Mouse (Mus musculus) testis, postnatal 10 days (tissue): ENCODE measurements around the gene Hes2.
A peak's percentile ranks its signal among the peaks of the same experiment; 100 is the strongest.

Source experiments
- DNase-seq: peaks from one replicate; pipeline ENCODE4 v3.0.0; 2021; ENCODE audit warnings: low spot score

The Hes2 gene

DNA sequence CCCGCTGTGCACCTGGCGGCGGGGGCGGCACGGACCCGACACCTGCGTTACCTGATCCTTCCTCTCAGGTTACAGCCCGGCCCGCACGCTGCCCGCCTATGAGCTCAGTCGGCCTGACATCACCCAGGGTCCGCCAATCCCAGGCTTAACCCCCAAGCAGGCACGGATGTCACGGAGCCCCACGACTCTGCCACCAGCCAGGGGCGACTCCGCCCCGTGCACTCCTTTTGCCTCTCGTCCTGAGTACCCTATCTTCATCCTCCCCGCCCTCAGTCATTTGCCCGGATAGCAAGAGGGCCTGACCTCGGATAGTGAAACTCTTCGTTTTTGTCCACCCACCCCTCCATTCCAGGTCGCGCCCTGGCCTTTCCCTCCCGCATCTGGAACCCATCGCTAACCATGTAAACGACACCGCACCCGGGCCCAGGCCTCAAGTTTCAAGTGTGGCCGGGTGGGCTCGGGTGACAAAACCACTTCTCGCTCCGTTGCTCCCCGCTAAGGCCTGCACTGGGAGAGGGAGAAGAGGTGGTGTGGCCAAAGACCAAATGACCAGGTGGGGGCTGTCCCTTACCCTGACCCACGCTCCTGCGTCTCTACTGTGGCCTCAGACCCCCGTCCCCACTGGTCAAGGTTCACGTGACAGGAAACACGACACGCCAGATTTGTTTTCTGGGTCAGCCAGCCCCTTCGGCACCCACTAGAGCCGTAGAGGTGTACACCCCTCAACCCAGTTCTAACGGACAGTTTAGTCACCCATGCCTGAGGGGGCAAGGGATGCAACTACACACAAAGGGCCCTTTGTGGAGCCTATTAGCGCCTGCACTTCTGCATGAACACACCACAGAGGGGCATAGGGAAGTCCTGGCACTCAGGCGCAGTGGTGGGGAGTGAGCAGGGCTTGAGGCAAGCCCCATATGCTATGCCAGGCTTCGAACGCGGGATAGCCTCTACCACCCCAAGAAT is 26.6 kb upstream of the Hes2 start:
- no peak for DNase-seq

DNA sequence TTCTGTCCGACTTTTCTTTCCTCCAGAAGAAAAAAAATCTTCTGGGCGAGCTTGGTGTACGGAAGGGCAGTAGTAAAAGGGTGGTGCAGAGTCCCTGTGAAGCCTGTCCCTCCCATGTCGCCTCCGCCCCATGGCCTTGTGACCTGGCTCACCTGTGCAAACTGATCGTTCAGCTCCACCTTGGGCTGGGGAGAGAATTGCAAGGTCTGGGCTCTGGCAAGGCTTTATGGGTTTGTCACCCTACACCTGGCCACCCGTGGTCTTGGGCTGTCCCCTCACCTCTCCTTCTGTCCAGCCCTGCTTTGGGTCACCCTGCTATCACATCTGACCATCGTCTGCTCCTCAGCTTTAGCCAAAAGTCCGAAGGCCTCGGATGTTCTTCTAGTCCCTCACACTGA is 25.9 kb upstream of the Hes2 start:
- no peak for DNase-seq

DNA sequence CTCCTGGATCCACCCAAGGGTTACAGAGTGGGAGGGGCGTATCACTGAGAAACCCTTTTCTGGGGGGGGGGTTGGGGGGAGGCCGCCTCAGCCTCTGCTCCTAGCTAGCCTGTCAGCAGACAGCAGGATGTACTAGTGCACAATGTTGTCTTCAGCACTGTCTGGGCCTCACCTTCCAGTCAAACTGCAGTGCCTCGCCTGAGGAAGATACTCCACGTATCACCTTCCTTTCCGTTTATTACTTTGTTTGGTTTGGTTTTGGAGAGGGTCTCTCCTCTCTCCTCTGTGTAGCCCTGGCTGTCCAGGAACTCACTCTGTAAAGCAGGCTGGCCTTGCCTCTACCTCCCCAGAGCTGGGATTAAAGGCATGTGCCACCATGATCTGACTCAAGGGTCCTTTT is 25.5 kb upstream of the Hes2 start:
- DNase-seq, result no peak

DNA sequence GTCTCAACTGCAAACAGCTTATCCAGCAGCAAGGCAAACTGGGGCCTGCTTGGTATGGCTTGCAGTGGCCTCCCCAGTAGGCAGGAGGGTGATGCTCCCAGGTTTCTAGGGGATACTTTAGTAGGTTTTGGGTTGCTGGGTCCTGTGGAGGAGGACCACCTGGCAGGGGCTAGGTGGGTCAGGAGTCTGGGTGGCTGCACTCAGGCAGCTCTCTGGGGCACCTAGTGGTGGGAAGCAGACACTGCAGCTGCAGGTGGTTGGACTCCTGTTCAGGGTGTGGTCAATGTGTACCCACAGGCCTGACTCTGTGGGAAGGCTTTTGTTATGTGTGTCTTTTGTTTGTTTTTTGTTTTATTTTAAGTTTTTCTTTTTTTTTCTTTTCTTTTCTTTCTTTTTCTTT is 24.2 kb upstream of the Hes2 start:
- peak; percentile 70 for DNase-seq

DNA sequence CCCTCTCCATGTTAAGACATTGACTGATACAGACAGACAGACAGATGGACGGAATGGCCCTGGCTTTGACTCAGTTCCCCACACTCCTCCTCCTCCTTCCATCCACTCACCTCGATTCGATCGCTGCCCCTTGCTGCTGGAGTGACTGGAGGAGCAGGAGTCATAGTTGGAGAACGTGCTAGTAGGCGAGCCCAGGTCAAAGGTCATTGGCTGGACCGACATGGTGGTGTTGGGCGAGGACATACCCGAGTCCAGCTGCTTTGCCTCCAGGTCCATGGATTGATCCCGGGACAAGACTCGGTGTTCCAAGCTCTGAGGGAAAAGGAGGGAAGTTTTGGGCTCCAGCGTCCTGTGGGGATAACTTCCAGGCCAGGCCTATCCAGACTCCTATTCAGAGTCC is 23.3 kb upstream of the Hes2 start:
- no peak for DNase-seq

DNA sequence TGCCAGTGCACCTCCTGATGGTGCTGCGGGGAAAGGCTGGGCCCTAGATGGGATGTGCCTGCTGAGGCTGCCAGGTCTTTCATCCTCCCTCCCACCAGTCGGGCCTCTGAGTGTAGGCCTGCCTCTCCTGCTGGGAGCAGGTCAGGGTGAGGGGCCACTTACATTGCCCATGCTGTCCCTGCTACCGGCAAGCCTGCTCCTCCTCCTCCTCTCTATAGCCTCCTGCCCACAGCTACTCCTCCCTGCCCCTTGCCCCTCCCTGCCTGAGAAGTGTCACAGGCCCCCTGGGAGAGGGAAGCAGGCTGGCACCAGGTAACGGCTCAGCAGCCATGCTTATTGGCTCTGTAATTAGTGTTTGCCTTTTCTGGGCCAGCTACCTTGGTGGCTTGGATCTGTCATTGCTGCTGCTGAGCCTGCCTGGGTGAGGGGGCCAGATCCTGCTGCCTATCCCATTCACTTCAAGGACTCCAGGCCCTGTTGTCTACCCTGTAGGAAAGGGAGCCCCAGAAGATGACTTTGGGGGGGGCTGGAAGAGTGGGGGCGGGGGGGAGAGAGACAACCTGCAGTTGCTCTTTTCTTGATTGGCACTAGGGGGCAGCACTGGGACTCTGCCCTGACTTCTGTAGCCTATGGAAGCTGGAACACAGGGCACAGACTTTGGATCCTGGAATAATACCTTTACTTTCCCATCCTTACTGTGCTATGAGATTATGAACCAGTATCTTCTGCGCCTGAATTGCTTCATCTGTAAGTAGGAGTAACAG is 22.4 kb upstream of the Hes2 start:
- DNase-seq, result no peak

DNA sequence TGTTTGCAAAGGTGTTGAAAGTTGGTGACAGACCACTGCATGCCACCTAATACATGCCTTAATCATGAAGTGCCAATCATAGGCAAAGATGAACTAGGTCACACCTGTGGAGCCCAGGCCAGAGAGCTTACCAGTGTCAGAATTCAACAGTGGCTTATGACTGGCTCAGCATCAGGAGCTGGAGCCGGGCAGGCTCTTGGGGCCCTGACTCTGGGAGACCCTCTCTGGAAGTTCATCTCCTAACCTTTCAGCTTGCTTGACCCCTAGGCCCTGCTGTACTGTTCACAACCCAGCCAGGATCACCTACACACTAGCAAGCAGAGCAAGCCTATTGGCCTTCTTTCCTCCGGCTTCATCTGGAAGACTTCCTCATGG is 21.8 kb upstream of the Hes2 start:
- DNase-seq, result no peak

DNA sequence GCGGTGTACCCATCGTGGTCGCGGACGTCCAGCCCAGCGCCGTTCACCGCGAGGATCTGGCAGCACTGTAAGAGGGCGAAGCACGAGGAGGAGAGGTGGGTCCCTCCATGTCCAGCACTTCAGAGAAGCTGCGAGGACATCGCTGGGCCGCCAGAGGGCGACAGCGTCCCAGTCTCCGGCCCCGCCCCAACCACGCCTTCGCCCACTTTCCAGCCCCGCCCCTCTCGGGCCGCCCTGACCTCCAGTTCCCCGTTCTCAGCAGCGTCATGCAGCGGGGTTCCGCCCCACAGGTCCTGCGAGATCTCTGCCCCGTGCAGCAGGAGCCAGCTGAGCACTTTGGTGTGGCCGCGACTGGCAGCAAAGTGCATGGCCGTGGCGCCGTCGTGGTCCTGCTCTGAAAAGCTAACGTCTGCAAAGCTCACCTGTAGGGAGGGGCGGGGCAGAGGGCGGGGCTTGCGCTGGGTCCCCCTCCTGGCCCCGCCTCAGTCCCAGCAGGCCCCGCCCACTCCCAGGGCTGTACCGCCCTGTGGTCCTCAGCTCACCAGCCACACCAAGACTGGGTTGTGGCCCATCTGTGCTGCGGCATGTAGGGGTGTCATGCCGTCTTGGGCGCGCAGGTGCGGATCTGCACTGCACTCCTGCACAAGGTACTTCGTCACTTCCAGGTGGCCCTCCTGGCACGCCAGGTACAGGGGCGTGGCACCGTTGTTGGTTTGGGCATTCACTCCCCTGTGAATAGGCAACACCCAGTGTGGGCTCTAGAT is 20.0 kb upstream of the Hes2 start:
- peak; percentile 96 for DNase-seq

DNA sequence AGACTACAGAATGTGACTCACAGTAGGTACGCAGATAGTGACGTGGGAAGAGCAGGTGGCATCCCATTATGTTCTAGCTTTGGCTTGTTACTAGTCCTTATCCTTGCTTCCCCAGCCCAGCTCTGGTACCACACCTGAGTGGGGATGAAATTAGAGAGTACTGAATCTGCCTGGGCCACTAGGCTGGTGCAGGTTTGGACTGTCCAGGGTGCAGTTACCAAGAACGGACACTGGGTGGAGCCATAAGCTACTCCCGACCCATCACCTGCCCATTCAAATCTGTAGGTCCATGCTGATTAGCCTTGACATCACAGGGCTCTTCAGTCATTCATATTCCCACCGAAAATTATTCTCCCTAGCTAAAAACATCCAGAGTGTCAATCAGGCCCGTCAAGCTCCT is 18.2 kb upstream of the Hes2 start:
- no peak for DNase-seq

DNA sequence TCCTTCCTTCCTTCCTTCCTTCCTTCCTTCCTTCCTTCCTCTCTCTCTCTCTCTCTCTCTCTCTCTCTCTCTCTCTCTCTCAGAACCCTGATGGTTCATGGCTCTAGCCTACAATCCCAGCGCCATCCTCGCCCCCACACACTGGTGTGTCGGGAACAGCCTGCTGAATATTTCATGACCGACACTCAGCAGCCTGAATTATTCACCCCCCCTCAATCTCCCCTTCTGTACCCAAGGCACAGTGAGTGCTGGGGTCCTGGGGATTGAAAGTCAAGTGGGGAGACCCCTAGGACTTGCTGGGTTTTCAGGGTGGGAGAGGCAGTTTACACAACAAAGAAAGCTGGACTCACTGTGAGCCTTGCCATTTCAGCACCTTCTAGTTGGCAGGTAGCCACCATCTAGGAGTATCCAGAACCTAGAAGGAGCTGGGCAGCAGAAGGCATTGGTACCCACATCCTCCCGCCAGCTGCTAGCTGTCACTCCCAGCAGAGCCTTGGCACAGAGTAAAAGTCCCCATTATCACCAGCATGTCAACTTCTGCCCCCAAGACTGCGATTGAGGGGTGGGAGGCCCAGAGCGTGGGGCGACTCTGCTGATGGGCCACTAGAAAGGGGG is 17.0 kb upstream of the Hes2 start:
- no peak for DNase-seq

DNA sequence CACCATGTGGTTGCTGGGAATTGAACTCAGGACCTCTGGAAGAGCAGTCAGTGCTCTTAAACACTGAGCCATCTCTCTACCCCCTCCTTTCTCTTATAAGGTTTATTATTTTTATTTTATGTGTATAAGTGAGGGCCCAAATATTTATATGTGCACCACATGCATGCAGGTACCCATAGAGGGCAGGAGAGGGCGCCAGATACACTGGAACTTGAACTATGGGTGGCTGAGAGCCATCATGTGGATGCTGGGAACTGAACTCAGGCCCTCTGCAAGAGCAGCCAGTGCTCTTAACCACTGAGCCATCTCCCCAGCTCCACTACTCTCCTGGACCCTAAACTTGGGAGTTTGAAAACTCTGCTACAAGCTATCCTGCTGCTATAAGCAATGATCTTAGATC is 15.0 kb upstream of the Hes2 start:
- no peak for DNase-seq

DNA sequence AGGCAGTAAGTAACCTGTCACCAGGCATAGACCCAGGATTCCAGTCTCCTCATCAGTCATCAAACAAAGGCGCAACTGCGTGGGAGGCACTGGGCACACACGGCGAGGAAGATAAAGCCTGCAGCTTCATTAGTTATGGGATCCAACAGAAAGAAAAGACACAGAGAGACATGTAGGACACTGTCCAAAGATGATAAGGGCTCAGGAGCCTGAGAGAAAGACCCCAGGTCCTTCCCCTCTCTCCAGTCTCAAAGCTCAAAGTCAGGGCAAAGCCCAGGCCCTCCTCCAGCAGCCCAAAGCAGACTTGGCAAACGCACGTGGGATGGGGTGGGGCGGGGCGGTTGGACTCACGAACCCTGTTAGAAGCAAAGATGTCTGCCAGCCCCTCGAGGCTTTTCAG is 13.2 kb upstream of the Hes2 start:
- DNase-seq, result no peak

DNA sequence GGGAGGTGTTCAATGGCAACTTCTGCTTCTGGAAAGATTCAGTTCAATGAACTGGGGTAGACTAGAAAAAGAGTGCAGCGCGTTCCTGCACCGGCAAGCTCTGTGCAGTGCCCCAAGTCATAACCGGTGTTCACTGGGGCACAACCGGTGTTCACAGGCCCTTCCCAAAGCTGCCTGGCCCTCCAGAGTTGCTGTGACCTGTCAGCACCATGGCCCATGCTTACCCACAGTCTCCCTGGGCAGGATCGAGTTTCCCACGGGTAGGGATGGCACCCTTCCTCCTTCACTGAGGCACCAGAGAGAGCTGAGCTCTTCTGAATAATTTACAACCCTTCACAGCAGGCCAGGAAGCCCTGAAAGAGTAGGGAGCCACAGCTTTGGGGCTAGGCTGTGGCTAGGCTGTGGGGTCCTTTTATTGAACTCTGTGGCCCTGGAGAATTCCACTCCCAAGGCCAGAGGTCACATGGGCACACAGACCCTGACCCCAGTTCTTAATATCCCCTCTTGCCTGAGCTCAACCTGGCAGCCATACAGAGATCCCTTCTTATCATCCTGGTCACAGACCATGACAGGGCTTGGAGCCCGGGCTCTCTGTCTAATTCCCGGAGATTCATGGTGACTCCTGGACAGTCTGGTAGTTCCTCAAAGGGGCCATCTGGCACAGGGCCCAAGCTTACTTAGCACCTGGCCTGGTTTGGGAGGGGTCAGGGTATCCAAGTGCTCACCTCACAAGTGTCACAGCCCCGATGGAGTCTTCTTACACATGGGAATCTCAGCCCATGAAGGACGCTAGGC is 12.4 kb upstream of the Hes2 start:
- DNase-seq, result no peak

DNA sequence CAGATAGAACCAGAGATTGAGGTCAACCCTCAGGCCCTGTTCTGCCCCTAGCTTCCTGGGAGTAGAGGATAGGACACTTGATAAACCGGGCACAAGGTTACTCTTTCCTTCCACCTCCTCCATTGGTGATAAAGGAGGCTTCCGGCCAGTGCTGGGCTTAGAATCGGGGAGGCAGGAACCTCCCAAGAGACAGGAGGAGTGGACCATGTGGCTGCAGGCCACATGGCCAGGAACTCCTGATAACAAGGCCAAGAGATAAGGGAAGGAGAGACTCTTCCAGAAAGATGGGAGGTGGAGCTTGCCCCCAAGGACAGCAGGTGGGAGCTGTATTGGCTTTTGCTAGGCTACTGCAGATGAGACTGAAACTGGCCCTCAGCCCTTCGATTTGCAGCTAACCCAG is 8.1 kb upstream of the Hes2 start:
- no peak for DNase-seq

DNA sequence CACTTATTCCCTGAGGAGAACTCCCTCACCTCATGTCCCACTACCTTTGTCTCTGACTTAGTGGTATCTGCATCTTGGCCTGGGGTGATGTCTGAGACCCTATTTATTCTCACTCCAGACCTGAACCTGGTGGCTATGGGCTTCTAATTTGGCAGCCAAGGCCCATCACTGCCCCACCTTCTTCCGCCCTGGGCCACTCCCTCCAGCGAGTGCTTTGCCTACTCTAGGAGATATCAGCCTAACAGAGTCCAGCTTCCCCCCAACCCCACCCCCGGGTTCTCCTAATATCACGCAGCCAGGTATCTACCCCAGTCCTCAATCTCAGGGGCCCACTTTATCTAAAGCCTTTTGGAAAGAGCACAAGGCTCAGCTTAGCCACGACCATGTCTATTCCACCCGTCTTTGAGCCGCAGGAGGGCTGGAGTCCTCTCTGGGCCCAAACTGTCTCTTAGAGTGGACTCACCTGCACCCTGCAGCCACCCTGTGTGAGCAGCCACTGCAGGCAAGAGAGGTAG is 7.2 kb upstream of the Hes2 start:
- no peak for DNase-seq

DNA sequence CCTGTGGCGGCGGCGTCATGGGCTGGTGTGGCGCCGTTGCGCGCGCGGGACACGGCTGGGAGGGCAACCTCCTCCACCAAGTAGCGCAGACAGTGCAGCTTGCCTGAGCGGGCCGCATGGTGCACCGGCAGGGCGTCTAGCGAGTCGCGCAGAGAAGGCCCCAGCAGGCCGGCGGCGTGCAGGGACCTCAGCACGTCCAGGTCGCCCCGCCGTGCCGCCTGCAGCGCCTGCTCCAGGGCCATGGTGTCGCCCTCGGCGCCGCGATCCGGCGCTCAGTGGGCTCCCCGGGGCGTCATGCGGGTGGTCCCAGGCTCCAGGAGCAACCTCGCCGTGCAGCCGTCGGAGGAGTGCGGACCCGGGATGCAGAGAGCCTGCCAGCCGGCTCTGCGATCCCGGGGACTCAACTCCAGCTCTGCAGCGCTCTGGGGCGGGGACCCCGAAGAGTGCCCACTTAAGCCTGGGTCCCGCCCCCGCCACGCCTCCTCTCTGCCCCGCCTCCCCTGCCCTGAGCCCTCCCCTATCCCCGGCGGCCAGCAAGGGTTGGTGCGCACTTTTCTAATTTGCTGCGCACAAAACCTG is 6.6 kb upstream of the Hes2 start, which contains the start of gene Espn:
Gene Espn (minus strand): TSS at position 406 of the 579 bp plus-strand sequence.
- DNase-seq, result peak; percentile 88

DNA sequence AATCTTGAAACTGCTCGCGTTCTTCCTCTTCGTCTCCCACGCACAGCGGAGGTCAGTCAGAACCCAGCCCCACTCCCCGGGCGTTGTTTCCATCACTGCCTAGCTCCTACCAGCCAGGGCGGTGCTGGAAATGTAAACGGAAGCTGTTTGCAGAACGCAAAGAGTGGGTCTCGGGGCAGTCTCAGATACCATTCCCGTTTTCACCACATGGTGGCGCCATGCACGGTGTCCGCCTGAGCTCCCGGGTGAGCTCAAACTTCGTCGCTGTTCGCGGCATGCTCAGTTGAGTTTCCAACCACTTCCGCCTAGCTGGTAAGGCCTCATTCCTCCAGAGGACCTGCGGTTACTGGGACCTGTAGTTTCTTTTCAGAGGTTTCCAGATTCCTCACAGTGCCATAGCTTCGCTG is 4.9 kb upstream of the Hes2 start:
- peak; percentile 94 for DNase-seq

DNA sequence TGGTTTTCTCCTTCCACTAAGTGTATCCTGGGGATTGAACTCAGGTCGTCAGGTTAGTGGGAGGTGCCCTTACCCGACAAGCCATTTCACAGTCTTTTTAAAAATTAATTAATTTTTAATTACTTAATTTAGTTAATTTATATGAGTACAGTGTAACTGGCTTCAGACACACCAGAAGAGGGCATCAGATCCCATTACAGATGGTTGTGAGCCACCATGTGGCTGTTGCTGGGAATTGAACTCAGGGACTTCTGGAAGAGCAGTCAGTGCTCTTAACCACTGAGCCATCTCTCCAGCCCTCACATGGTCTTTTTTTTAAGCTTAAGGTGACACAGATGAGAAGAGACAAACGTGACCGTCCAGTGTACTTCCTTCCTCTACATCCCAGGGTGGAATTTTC is 3.6 kb upstream of the Hes2 start:
- DNase-seq, result no peak

DNA sequence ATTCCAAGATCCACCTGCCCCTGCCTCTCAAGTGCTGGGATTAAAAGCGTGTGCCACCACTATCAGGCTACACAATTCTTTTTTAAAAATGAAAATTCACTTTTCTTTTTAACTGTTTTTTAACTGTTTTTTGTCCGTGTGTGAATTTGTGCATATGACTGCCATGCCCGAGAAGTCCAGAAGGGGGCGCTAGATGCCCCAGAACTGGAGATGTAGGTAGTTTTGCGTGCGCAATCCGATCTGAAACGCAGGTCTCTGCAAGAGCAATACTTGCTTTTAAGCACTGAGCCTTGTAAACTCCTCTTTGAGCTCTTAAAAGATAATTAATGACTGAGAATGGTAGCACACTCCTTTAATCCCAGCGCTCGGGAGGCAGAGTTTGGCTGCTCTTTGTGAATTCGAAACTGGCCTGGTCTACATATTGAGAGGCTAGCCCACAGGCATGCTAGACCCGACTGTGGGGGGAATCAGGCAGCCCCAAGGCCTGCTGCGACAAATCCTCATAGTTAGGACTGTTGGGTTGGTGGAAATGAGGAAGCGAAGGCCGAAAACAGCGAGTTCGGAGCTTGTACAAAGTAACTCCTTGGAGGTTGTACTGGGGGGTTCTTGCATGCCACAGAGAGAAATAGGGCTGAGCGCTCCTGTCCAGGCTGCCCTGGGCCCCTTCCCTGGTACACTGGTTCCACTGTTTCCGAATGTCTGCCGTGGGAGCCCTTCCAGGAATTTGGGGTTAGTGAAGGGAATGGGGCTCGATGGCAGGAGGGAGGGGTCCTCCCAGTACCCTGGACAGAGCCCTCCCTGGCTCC is 685 bp upstream of the Hes2 start:
- peak; percentile 74 for DNase-seq

DNA sequence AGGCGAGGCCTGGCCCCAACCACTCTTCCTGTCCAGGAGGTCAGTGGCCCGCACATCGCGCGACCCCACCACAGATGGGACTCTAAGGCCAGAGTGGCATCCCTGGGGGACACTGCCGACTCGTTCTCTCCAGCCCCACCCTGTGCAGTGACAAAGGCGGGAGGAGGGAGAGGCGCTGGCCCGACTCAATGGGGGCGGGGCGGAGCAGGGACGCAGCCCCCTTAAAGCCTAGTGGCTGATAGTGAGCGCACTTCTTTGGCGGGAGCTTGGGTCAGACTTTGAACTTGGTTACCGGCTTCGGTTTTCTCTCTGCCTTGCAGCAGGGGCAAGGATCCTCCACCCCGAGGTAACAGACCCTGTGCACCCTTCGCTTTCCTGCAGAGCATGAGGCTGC is 615 bp downstream of the Hes2 start:
- DNase-seq, result no peak
